17 mouse cellular contexts compared by ENCODE assay signal in genomic region chr17:69683091-69683490, GRCm38 (mm10).
DNase-seq lines count a peak whose midpoint lies in the region.
"Had no signal": no experiment of that assay in that cellular context is flagged by ENCODE, and none has a peak within 500 bp of the region (broad histone marks: within the 10 kb centered on the region; RNA-seq: fewer than 3 reads in every experiment).

No protein-coding gene starts in this region.

- intact Hi-C loops in left cerebral cortex, postnatal 14 days (cut with DNase I): loop anchor here (10.0 kb wide), 1 partner anchor 82 kb away; no protein-coding TSS in a partner anchor

- peak; percentile 18 for DNase-seq in layer of hippocampus, adult 11-12 months (ENCODE audit: low spot score)
- DNase-seq in layer of hippocampus, postnatal 25 days (ENCODE audit: extremely low spot score in 1 of 2, low spot score in 1 of 2): no peak
- DNase-seq in left cerebral cortex, postnatal 14 days (ENCODE audit: low spot score in 2 of 2): peak; percentile 43 to 48
- no peak for DNase-seq in left cerebral cortex, adult 11 months (ENCODE audit: low spot score)
- peak; percentile 27 for DNase-seq in layer of hippocampus, adult 9-11 months
- peak; percentile 43 to 46 for DNase-seq in right cerebral cortex, postnatal 36 days (ENCODE audit: low spot score in 2 of 2)
- no peak for DNase-seq in c-Kit-positive CD71-positive TER-119-positive erythroid progenitor cells, embryonic 14.5 days (ENCODE audit: low spot score)
- DNase-seq: adrenal gland, postnatal 25 days; cerebellum, adult 2 months; cerebellum, postnatal 14 days; gastrocnemius, postnatal 10 days; heart, postnatal 14 days; kidney, adult 11 months; kidney, postnatal 14 days; liver, embryonic 13.5 days; lung, adult 18-20 months; thymus, postnatal 14 days had no signal

Comparison
In these comparisons a context has a peak if more than half of its experiments do, and no peak if none do; other contexts are left out.
1. DNase-seq: peak in layer of hippocampus, adult 11-12 months (single experiment), left cerebral cortex, postnatal 14 days (2 of 2), layer of hippocampus, adult 9-11 months (single experiment) and right cerebral cortex, postnatal 36 days (2 of 2); none in layer of hippocampus, postnatal 25 days (0 of 2), left cerebral cortex, adult 11 months (single experiment) and c-Kit-positive CD71-positive TER-119-positive erythroid progenitor cells, embryonic 14.5 days (single experiment).